Mouse (Mus musculus) ES-Bruce4 (cell line): ENCODE data around the gene C3ar1.

Experiments
- CTCF ChIP-seq: IDR thresholded peaks from one replicate; pipeline ENCODE4 v1.8.1; 2011; ENCODE audit warnings: low read depth, low read length
- EP300 ChIP-seq: IDR thresholded peaks from 2 replicates; pipeline ENCODE4 v1.6.1; 2011; ENCODE audit warnings: low read depth, low read length; ENCODE audit not compliant: insufficient read depth
- POLR2A ChIP-seq: IDR thresholded peaks from one replicate; pipeline ENCODE4 v1.8.1; 2011; ENCODE audit warnings: low read length; ENCODE audit not compliant: insufficient read depth

GRCm38 (mm10) chr6:122879141-122879735, 23.3 kb upstream of the C3ar1 start:
- TF ChIP-seq CTCF (no peak), EP300 (no peak), POLR2A (no peak)
